Mouse (Mus musculus) liver, adult 2 months (tissue): ENCODE data around the gene Rtel1. TPM values are rescaled to one million over a fixed set of nuclear protein-coding genes. Genes with fewer than 3 reads are reported as not detected.

Source experiments
- DNase-seq: peaks from one replicate; pipeline ENCODE4 v3.0.0-alpha.2; 2011; ENCODE audit warnings: low read depth, low spot score; ENCODE audit errors: extremely low read depth
- H3K27ac ChIP-seq: fragments of 200-500 bp; replicated peaks from 2 replicates; pipeline ENCODE4 v1.5.1; 2012; ENCODE audit warnings: low read depth, mild to moderate bottlenecking, control low read depth, inconsistent platforms, low read length; ENCODE audit not compliant: insufficient read depth
- H3K27me3 ChIP-seq: fragments of 200-500 bp; 2 replicates; pipeline ENCODE4 v1.6.1; 2012; ENCODE audit warnings: mild to moderate bottlenecking, moderate library complexity, low read length, inconsistent platforms; ENCODE audit not compliant: control insufficient read depth, insufficient read depth
- H3K36me3 ChIP-seq: fragments of 200-500 bp; 2 replicates; pipeline ENCODE4 v1.6.1; 2012; ENCODE audit warnings: low read length, inconsistent platforms; ENCODE audit not compliant: control insufficient read depth, insufficient read depth
- H3K4me1 ChIP-seq: fragments of 200-500 bp; 2 replicates; pipeline ENCODE4 v1.6.1; 2011; ENCODE audit warnings: low read length; ENCODE audit not compliant: control insufficient read depth, insufficient read depth
- H3K4me3 ChIP-seq: fragments of 200-500 bp; 2 replicates; pipeline ENCODE4 v1.5.1; 2011; ENCODE audit warnings: low read depth, mild to moderate bottlenecking, control low read depth, low read length, moderate library complexity; ENCODE audit not compliant: insufficient read depth
- H3K79me2 ChIP-seq: fragments of 200-500 bp; 2 replicates; pipeline ENCODE4 v1.6.1; 2012; ENCODE audit warnings: inconsistent platforms, mild to moderate bottlenecking, low read length, moderate library complexity; ENCODE audit not compliant: control insufficient read depth, insufficient read depth
- H3K9ac ChIP-seq: fragments of 200-500 bp; 2 replicates; pipeline ENCODE4 v1.6.1; 2012; ENCODE audit warnings: low read depth, mild to moderate bottlenecking, control low read depth, inconsistent platforms, low read length
- CTCF ChIP-seq: fragments of 200-500 bp; IDR thresholded peaks from 2 replicates; pipeline ENCODE4 v1.5.1; 2011; ENCODE audit warnings: low read depth, low read length, control low read depth
- POLR2A ChIP-seq: fragments of 200-500 bp; IDR thresholded peaks from 2 replicates; pipeline ENCODE4 v1.6.1; 2011; ENCODE audit warnings: low read length, control low read depth; ENCODE audit not compliant: insufficient read depth; ENCODE audit errors: extremely low read depth
- WGBS: fragments of 180-500 bp; shearing (Covaris S2); methylation state at CpG from one replicate; pipeline ENCODE4 v1.1.7; 2018; 5-methylcytosine and 5-hydroxymethylcytosine counted together
- polyA plus RNA-seq: library from polyadenylated mRNA; depleted of rRNA; stranded (reverse); fragments of >200 nt; gene quantifications from 2 replicates; pipeline ENCODE4 v1.2.3, GENCODE M21; 2012
- total RNA-seq: library from RNA; depleted of rRNA; stranded (reverse); fragments of >200 nt; gene quantifications from 2 replicates; pipeline ENCODE4 v1.2.3, GENCODE M21; 2014

The Rtel1 gene
- total and polyA plus RNA-seq, 2 experiments, result 13.5 to 17.5 TPM

- H3K36me3 ChIP-seq, result peaks cover 4% of the 10 kb centered on the region; the same call in 1 of the 2 replicates
- H3K9ac ChIP-seq, result no peak overlapping the region
- no peak for TF ChIP-seq CTCF
- TF ChIP-seq POLR2A, result no peak
- no peaks in the 10 kb centered on the region for H3K27me3 ChIP-seq
- no peak overlapping the region for H3K27ac ChIP-seq
- no peak overlapping the region for H3K4me3 ChIP-seq
- H3K79me2 ChIP-seq, result no peaks in the 10 kb centered on the region
- DNase-seq, result no peak
- WGBS, result 89% methylated on average over 4 of the region's 4 CpGs
- H3K4me1 ChIP-seq, result no peaks in the 10 kb centered on the region
These were observed 65.4 kb downstream of the Rtel1 start for GRCm38 (mm10) chr2:181384919-181385391.

GRCm38 (mm10) chr2:181385885-181386284, 66.3 kb downstream of the Rtel1 start:
- TF ChIP-seq CTCF (no peak), POLR2A (no peak)
- Histone ChIP-seq H3K36me3 (peaks cover 2% of the 10 kb centered on the region; the same call in 1 of the 2 replicates), H3K9ac (no peak overlapping the region), H3K27ac (no peak overlapping the region), H3K4me1 (no peaks in the 10 kb centered on the region), H3K79me2 (no peaks in the 10 kb centered on the region), H3K4me3 (no peak overlapping the region), H3K27me3 (no peaks in the 10 kb centered on the region)
- DNase-seq, result no peak
- WGBS, result 75% methylated on average over 3 of the region's 3 CpGs

- no peaks in the 10 kb centered on the region for H3K27me3 ChIP-seq
- H3K9ac ChIP-seq, result no peak overlapping the region
- no peaks in the 10 kb centered on the region for H3K4me1 ChIP-seq
- H3K27ac ChIP-seq, result no peak overlapping the region
- WGBS, result 84% methylated on average over 4 of the region's 4 CpGs
- H3K36me3 ChIP-seq, result no peaks in the 10 kb centered on the region; the same call in 1 of the 2 replicates
- DNase-seq, result no peak
- H3K79me2 ChIP-seq, result no peaks in the 10 kb centered on the region
- TF ChIP-seq POLR2A, result no peak
- no peak for TF ChIP-seq CTCF
- H3K4me3 ChIP-seq, result no peak overlapping the region
These were observed 67.2 kb downstream of the Rtel1 start for GRCm38 (mm10) chr2:181386663-181387210.

- 76% methylated on average over 4 of the region's 4 CpGs for WGBS
- Histone ChIP-seq H3K9ac (no peak overlapping the region), H3K36me3 (no peaks in the 10 kb centered on the region), H3K4me3 (no peak overlapping the region), H3K79me2 (no peaks in the 10 kb centered on the region), H3K27ac (no peak overlapping the region), H3K4me1 (no peaks in the 10 kb centered on the region), H3K27me3 (no peaks in the 10 kb centered on the region)
- no peak for DNase-seq
- TF ChIP-seq CTCF (no peak), POLR2A (no peak)
These were observed 70.8 kb downstream of the Rtel1 start for GRCm38 (mm10) chr2:181390136-181390870.

- no peak overlapping the region for H3K4me3 ChIP-seq
- no peak for TF ChIP-seq CTCF
- no peak for TF ChIP-seq POLR2A
- H3K27ac ChIP-seq, result no peak overlapping the region
- DNase-seq, result no peak
- H3K36me3 ChIP-seq, result no peaks in the 10 kb centered on the region
- no peak overlapping the region for H3K9ac ChIP-seq
- H3K27me3 ChIP-seq, result no peaks in the 10 kb centered on the region
- 93% methylated on average over 15 of the region's 15 CpGs for WGBS
- no peaks in the 10 kb centered on the region for H3K79me2 ChIP-seq
- no peaks in the 10 kb centered on the region for H3K4me1 ChIP-seq
These were observed 71.5 kb downstream of the Rtel1 start for GRCm38 (mm10) chr2:181391022-181391421.

- no peaks in the 10 kb centered on the region for H3K27me3 ChIP-seq
- no peak overlapping the region for H3K4me3 ChIP-seq
- no peak overlapping the region for H3K27ac ChIP-seq
- WGBS, result 65% methylated on average over 2 of the region's 2 CpGs
- TF ChIP-seq POLR2A, result no peak
- no peak for TF ChIP-seq CTCF
- H3K79me2 ChIP-seq, result no peaks in the 10 kb centered on the region
- no peak for DNase-seq
- no peaks in the 10 kb centered on the region for H3K36me3 ChIP-seq
- H3K4me1 ChIP-seq, result no peaks in the 10 kb centered on the region
- H3K9ac ChIP-seq, result no peak overlapping the region
These were observed 72.0 kb downstream of the Rtel1 start for GRCm38 (mm10) chr2:181391541-181391940.
